Mouse (Mus musculus): Measurements from ENCODE around the gene Mrps2. TPM values are rescaled to one million over a fixed set of nuclear protein-coding genes. Genes with fewer than 3 reads are reported as not detected.

The Mrps2 gene
- polyA plus RNA-seq, 1 experiment from 2014 or later, result 45.7 TPM

- no peak overlapping the region for H3K4me2 ChIP-seq (ENCODE audit: low read length)
- no peaks in the 10 kb centered on the region for H3K9me3 ChIP-seq (replicated peaks; ENCODE audit: control insufficient read depth, low read length, poor library complexity, severe bottlenecking)
- no peak overlapping the region for H3K4me3 ChIP-seq (ENCODE audit: low read depth, low read length)
- WGBS, result 88% methylated on average over 4 of the region's 4 CpGs
- peaks cover 16% of the 10 kb centered on the region for H3K4me1 ChIP-seq (ENCODE audit: control insufficient read depth, insufficient read depth, low read length)
- no peak for ATAC-seq
- no peak overlapping the region for H3K27ac ChIP-seq (ENCODE audit: low read length)
- H3K9ac ChIP-seq (ENCODE audit: low read depth, low read length), result no peak overlapping the region
- no peaks in the 10 kb centered on the region for H3K36me3 ChIP-seq (ENCODE audit: control insufficient read depth, insufficient read depth, low read length)
- no peaks in the 10 kb centered on the region for H3K27me3 ChIP-seq (ENCODE audit: control insufficient read depth, insufficient read depth, low read depth, low read length)
Observed at GRCm38 (mm10) chr2:28445082-28445481, 22.8 kb upstream of the Mrps2 start.

GRCm38 (mm10) chr2:28446181-28446514 is 21.7 kb upstream of the Mrps2 start:
- Histone ChIP-seq H3K9ac (ENCODE audit: low read depth, low read length) (peak overlapping the region; percentile 96), H3K4me2 (ENCODE audit: low read length) (peak overlapping the region; percentile 84), H3K4me1 (ENCODE audit: control insufficient read depth, insufficient read depth, low read length) (peaks cover 16% of the 10 kb centered on the region), H3K4me3 (ENCODE audit: low read depth, low read length) (peak overlapping the region; percentile 83), H3K36me3 (ENCODE audit: control insufficient read depth, insufficient read depth, low read length) (peaks cover 3% of the 10 kb centered on the region; the same call in 1 of the 2 replicates), H3K9me3 (replicated peaks; ENCODE audit: control insufficient read depth, low read length, poor library complexity, severe bottlenecking) (no peaks in the 10 kb centered on the region), H3K27me3 (ENCODE audit: control insufficient read depth, insufficient read depth, low read depth, low read length) (no peaks in the 10 kb centered on the region), H3K27ac (ENCODE audit: low read length) (peak overlapping the region; percentile 92)
- peak; percentile 25 for ATAC-seq
- WGBS, result 3% methylated on average over 5 of the region's 5 CpGs

DNA sequence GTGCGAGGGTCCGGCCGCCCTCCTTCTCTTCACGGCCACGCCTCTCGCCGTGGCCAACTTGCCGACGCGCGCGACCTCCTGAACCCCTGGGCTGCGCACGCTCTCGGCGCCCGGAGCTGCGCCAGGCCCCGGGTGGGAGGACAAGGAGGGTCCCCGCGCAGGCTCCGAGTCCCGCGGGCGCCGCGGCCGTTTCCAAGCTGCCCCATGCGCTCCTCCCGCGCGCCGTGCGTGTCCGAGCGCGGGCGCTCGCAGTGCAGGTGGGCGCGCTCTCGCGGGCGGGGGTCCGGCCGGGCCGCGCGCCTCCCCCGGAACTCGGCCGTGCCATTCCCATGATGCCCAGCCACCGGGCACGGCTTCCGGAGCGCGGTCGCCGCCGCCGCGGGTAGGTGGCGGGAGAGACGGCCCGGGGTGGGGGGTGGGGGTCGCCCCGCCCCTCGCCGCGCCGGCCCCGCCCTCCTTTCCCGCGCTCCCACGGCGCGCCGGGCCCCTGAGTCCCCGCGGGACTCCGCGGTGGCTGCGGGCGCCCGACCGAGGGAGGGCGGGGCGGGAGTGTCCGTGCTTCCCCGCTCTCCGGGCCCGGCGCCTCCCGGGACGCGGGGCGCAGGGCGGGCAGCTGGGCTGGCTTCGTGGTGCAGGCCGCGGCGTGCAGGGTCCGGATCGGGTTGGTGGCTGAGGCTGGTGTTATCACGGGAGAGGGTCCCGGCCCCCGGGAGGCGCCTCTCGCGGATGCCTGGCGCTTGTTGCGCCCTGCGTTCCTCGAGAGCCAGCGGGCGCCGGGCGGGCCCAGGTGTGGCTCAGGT is 21.2 kb upstream of the Mrps2 start, which contains the start of gene Ppp1r26:
Gene Ppp1r26, plus strand, starts transcription at position 286 of the 800 bp plus-strand sequence.
- H3K4me3 ChIP-seq (ENCODE audit: low read depth, low read length), result peak within 1 kb of the TSS; percentile 83
- peaks cover 5% of the 10 kb centered on the region; the same call in 1 of the 2 replicates for H3K36me3 ChIP-seq (ENCODE audit: control insufficient read depth, insufficient read depth, low read length)
- H3K4me2 ChIP-seq (ENCODE audit: low read length), result peak within 1 kb of the TSS; percentile 84
- peaks cover 16% of the 10 kb centered on the region for H3K4me1 ChIP-seq (ENCODE audit: control insufficient read depth, insufficient read depth, low read length)
- H3K27me3 ChIP-seq (ENCODE audit: control insufficient read depth, insufficient read depth, low read depth, low read length), result no peaks in the 10 kb centered on the region
- under 1% methylated on average over 75 of the region's 118 CpGs for WGBS
- peak within 1 kb of the TSS; percentile 92 for H3K27ac ChIP-seq (ENCODE audit: low read length)
- H3K9me3 ChIP-seq (replicated peaks; ENCODE audit: control insufficient read depth, low read length, poor library complexity, severe bottlenecking), result no peaks in the 10 kb centered on the region
- peak within 1 kb of the TSS; percentile 96 for H3K9ac ChIP-seq (ENCODE audit: low read depth, low read length)
- peak; percentile 69 for ATAC-seq

GRCm38 (mm10) chr2:28447315-28447670 is 20.6 kb upstream of the Mrps2 start:
- H3K4me2 ChIP-seq (ENCODE audit: low read length), result peak overlapping the region; percentile 84
- WGBS, result 5% methylated on average over 10 of the region's 11 CpGs
- H3K27ac ChIP-seq (ENCODE audit: low read length), result peak overlapping the region; percentile 92
- H3K27me3 ChIP-seq (ENCODE audit: control insufficient read depth, insufficient read depth, low read depth, low read length), result no peaks in the 10 kb centered on the region
- peak overlapping the region; percentile 83 for H3K4me3 ChIP-seq (ENCODE audit: low read depth, low read length)
- peaks cover 16% of the 10 kb centered on the region for H3K4me1 ChIP-seq (ENCODE audit: control insufficient read depth, insufficient read depth, low read length)
- no peaks in the 10 kb centered on the region for H3K9me3 ChIP-seq (replicated peaks; ENCODE audit: control insufficient read depth, low read length, poor library complexity, severe bottlenecking)
- ATAC-seq, result peak; percentile 75
- peak overlapping the region; percentile 96 for H3K9ac ChIP-seq (ENCODE audit: low read depth, low read length)
- H3K36me3 ChIP-seq (ENCODE audit: control insufficient read depth, insufficient read depth, low read length), result peaks cover 7% of the 10 kb centered on the region; the same call in 1 of the 2 replicates

- H3K9ac ChIP-seq (ENCODE audit: low read depth, low read length), result no peak overlapping the region
- H3K36me3 ChIP-seq (ENCODE audit: control insufficient read depth, insufficient read depth, low read length), result peaks cover 21% of the 10 kb centered on the region
- H3K9me3 ChIP-seq (replicated peaks; ENCODE audit: control insufficient read depth, low read length, poor library complexity, severe bottlenecking), result no peaks in the 10 kb centered on the region
- no peak overlapping the region for H3K4me2 ChIP-seq (ENCODE audit: low read length)
- no peak overlapping the region for H3K4me3 ChIP-seq (ENCODE audit: low read depth, low read length)
- H3K27ac ChIP-seq (ENCODE audit: low read length), result no peak overlapping the region
- H3K27me3 ChIP-seq (ENCODE audit: control insufficient read depth, insufficient read depth, low read depth, low read length), result no peaks in the 10 kb centered on the region
- peaks cover 11% of the 10 kb centered on the region for H3K4me1 ChIP-seq (ENCODE audit: control insufficient read depth, insufficient read depth, low read length)
- WGBS, result 94% methylated on average over 11 of the region's 11 CpGs
- no peak for ATAC-seq
Observed at GRCm38 (mm10) chr2:28451663-28452062, 16.2 kb upstream of the Mrps2 start.

DNA sequence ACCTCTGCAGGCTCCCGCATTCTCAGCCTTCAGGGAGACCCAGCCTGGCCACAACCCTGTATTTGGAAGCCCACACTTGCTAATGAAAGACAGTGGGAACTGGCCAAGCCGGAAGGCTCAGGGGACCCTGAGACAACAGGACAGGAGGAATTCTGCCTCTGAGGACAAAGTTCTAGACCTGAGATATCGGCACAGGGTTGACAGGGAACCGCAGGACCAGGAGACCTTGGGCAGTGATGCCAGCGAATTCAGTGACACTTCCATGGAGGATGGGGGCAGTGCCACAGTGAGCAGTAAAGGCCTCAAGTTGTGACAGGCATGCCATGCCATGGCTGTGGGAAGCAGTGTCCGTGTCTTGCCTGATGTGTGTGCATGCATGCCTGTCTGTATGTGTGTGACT is 14.3 kb upstream of the Mrps2 start:
- H3K9me3 ChIP-seq (replicated peaks; ENCODE audit: control insufficient read depth, low read length, poor library complexity, severe bottlenecking), result no peaks in the 10 kb centered on the region
- H3K4me3 ChIP-seq (ENCODE audit: low read depth, low read length), result no peak overlapping the region
- H3K4me1 ChIP-seq (ENCODE audit: control insufficient read depth, insufficient read depth, low read length), result no peaks in the 10 kb centered on the region
- H3K27me3 ChIP-seq (ENCODE audit: control insufficient read depth, insufficient read depth, low read depth, low read length), result no peaks in the 10 kb centered on the region
- WGBS, result 86% methylated on average over 6 of the region's 6 CpGs
- H3K27ac ChIP-seq (ENCODE audit: low read length), result no peak overlapping the region
- H3K4me2 ChIP-seq (ENCODE audit: low read length), result no peak overlapping the region
- no peak for ATAC-seq
- peaks cover 21% of the 10 kb centered on the region for H3K36me3 ChIP-seq (ENCODE audit: control insufficient read depth, insufficient read depth, low read length)
- no peak overlapping the region for H3K9ac ChIP-seq (ENCODE audit: low read depth, low read length)

DNA sequence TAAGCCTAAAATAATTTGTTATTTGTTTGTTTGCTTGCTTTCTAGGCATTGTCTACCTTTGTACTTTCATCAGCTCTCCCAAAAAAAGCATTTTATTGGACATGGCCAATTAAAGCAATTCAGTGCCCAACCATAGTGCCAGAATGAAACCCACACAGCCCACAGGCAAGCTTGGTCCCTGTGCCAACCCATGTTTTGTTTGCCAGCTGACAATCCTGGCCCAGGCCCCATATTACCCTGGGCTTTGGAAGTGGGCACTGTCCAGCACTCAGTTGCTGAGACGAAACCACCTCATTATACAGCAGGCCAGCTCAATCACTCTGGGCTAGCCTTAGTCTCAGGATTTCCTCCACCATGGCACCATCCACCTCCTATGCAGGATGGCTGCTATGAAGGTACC is 11.2 kb upstream of the Mrps2 start:
- Histone ChIP-seq H3K27ac (ENCODE audit: low read length) (no peak overlapping the region), H3K27me3 (ENCODE audit: control insufficient read depth, insufficient read depth, low read depth, low read length) (no peaks in the 10 kb centered on the region), H3K4me2 (ENCODE audit: low read length) (no peak overlapping the region), H3K36me3 (ENCODE audit: control insufficient read depth, insufficient read depth, low read length) (peaks cover 17% of the 10 kb centered on the region), H3K4me3 (ENCODE audit: low read depth, low read length) (no peak overlapping the region), H3K9me3 (replicated peaks; ENCODE audit: control insufficient read depth, low read length, poor library complexity, severe bottlenecking) (no peaks in the 10 kb centered on the region), H3K4me1 (ENCODE audit: control insufficient read depth, insufficient read depth, low read length) (no peaks in the 10 kb centered on the region), H3K9ac (ENCODE audit: low read depth, low read length) (no peak overlapping the region)
- no peak for ATAC-seq
- 67% methylated on average over 1 of the region's 1 CpGs for WGBS

GRCm38 (mm10) chr2:28463919-28464318 is 3.9 kb upstream of the Mrps2 start:
- 43% methylated on average over 3 of the region's 3 CpGs for WGBS
- no peaks in the 10 kb centered on the region for H3K27me3 ChIP-seq (ENCODE audit: control insufficient read depth, insufficient read depth, low read depth, low read length)
- no peak for ATAC-seq
- no peak overlapping the region for H3K27ac ChIP-seq (ENCODE audit: low read length)
- peaks cover 13% of the 10 kb centered on the region for H3K4me1 ChIP-seq (ENCODE audit: control insufficient read depth, insufficient read depth, low read length)
- H3K4me2 ChIP-seq (ENCODE audit: low read length), result no peak overlapping the region
- H3K9me3 ChIP-seq (replicated peaks; ENCODE audit: control insufficient read depth, low read length, poor library complexity, severe bottlenecking), result no peaks in the 10 kb centered on the region
- H3K36me3 ChIP-seq (ENCODE audit: control insufficient read depth, insufficient read depth, low read length), result no peaks in the 10 kb centered on the region
- no peak overlapping the region for H3K9ac ChIP-seq (ENCODE audit: low read depth, low read length)
- H3K4me3 ChIP-seq (ENCODE audit: low read depth, low read length), result no peak overlapping the region

DNA sequence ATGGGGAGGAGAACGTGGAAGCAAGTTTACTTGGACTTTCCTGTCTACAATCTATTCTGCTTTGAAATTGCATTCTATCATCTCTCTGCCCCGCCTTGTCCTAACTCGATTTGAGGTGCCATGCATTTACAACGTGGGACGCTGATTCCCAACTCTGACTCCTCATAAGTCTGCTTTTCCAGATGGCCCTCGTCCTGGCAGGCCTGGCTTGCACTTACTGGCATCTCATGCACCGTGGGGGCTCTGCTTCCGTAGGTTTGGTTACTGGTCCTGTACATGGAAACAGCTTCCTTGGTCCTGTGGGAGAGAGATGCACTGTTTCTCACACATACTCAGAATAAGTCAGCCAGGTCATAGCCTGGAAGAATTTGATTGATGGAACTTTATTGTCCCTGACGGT is 2.9 kb upstream of the Mrps2 start:
- 85% methylated on average over 9 of the region's 9 CpGs for WGBS
- ATAC-seq, result no peak
- Histone ChIP-seq H3K27ac (ENCODE audit: low read length) (no peak overlapping the region), H3K4me1 (ENCODE audit: control insufficient read depth, insufficient read depth, low read length) (peaks cover 14% of the 10 kb centered on the region), H3K4me3 (ENCODE audit: low read depth, low read length) (no peak overlapping the region), H3K36me3 (ENCODE audit: control insufficient read depth, insufficient read depth, low read length) (peaks cover 7% of the 10 kb centered on the region), H3K4me2 (ENCODE audit: low read length) (no peak overlapping the region), H3K9me3 (replicated peaks; ENCODE audit: control insufficient read depth, low read length, poor library complexity, severe bottlenecking) (no peaks in the 10 kb centered on the region), H3K27me3 (ENCODE audit: control insufficient read depth, insufficient read depth, low read depth, low read length) (no peaks in the 10 kb centered on the region), H3K9ac (ENCODE audit: low read depth, low read length) (no peak overlapping the region)
